Comparison of ENCODE assay signal across 17 mouse cellular contexts in genomic region chr10:63628546-63628945, GRCm38 (mm10).
"Had no signal": no experiment of that assay in that cellular context is flagged by ENCODE, and none has a peak within 500 bp of the region (broad histone marks: within the 10 kb centered on the region; RNA-seq: fewer than 3 reads in every experiment).

No protein-coding gene starts in this region.

- H3K36me3 ChIP-seq: kidney, embryonic 15.5 days; limb, embryonic 13.5 days; liver, embryonic 13.5 days; midbrain, embryonic 13.5 days had no signal

- H3K27me3 ChIP-seq: kidney, embryonic 15.5 days; limb, embryonic 13.5 days; liver, embryonic 13.5 days; midbrain, embryonic 13.5 days had no signal

- DNase-seq: kidney, adult 2 months; kidney, postnatal 10 days; kidney, postnatal 36 days; left cerebral cortex, postnatal 4 days; liver, embryonic 13.5 days; lung, adult 2 months; lung, postnatal 14 days; right cerebral cortex, postnatal 14 days; right cerebral cortex, postnatal 4 days; thymus, adult 2 months; thymus, postnatal 14 days; thymus, postnatal 4 days had no signal

- H3K4me3 ChIP-seq: kidney, embryonic 15.5 days; limb, embryonic 13.5 days; liver, embryonic 13.5 days; midbrain, embryonic 13.5 days had no signal

- H3K4me1 ChIP-seq: kidney, embryonic 15.5 days; limb, embryonic 13.5 days; liver, embryonic 13.5 days; midbrain, embryonic 13.5 days had no signal

- H3K27ac ChIP-seq: kidney, embryonic 15.5 days; limb, embryonic 13.5 days; liver, embryonic 13.5 days; macrophage; midbrain, embryonic 13.5 days; stomach, postnatal 0 days had no signal

- H3K9me3 ChIP-seq: kidney, embryonic 15.5 days; limb, embryonic 13.5 days; liver, embryonic 13.5 days; midbrain, embryonic 13.5 days had no signal
